Mouse (Mus musculus): ENCODE results near the gene Crybg1. TPM values are rescaled to one million over a fixed set of nuclear protein-coding genes. Genes with fewer than 3 reads are reported as not detected.
"Not testable (repeated sequence)": the region's sequence is repeated elsewhere in the genome, so short reads cannot be mapped to it uniquely, and the experiment has no call there.

Gene Crybg1
- polyA plus RNA-seq, 1 experiment: 32.2 TPM

DNA sequence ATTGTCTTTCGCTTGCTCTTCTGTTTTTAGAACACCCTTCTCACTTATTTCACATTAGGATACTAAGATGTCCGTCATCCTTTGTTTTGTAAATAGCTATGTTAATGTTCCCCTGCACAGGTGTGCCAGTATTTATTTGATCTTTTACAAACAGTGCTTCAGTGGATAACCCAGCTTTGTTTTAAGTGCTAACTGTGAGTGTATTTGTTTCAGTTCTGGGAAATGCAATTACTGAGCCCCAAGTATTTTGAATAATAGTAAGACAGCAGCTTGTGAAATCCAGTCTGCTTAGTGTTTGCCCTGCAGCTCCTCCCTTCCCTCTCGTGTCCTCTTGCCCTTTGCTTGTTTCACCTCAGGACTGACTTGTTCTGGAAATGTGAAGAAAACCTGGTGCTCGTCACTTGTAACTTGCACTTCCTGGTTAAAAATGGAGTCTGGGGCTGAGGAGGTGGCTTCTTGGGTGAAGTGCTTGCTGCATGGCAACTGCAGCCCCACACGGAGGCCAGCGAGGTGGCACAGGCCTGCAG lies 209.5 kb downstream of the Crybg1 start:
- H3K4me1 ChIP-seq (ENCODE audit: control insufficient read depth, insufficient read depth, low read length): peaks cover 15% of the 10 kb centered on the region
- H3K27ac ChIP-seq (ENCODE audit: insufficient read depth, low read depth, low read length): no peak overlapping the region
- TF ChIP-seq CTCF (IDR thresholded peaks at IDR 0.05; ENCODE audit: low read depth, low read length) (no peak), POLR2A (IDR thresholded peaks at IDR 0.05; ENCODE audit: borderline replicate concordance, low read depth, low read length) (no peak)
- H3K4me3 ChIP-seq (ENCODE audit: insufficient read depth, low read length): no peak overlapping the region

GRCm38 (mm10) chr10:43928596-43928995 lies 220.1 kb downstream of the Crybg1 start:
- no peak overlapping the region for H3K27ac ChIP-seq (ENCODE audit: insufficient read depth, low read depth, low read length)
- TF ChIP-seq CTCF (IDR thresholded peaks at IDR 0.05; ENCODE audit: low read depth, low read length) (no peak), POLR2A (IDR thresholded peaks at IDR 0.05; ENCODE audit: borderline replicate concordance, low read depth, low read length) (no peak)
- H3K4me3 ChIP-seq (ENCODE audit: insufficient read depth, low read length): no peak overlapping the region
- no peaks in the 10 kb centered on the region for H3K4me1 ChIP-seq (ENCODE audit: control insufficient read depth, insufficient read depth, low read length)

DNA sequence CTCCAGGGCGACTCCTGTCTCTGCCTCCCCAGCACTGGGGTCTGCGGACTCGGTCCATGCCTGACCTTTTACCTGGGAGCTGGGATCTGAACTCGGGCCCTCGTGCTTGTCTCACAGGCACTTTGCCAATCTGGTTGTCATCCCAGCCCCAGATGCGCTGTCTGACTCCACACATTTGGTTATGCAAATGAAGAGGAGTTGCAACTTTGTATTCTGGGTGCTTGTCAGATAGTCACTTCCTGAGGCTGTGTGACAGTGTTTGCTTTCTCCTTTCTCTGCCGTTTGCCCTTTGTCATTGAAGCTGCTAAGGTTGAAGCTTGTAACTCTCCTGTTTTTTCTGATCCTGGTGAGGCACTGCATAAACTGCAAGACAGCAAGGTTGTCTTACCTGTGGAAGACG lies 220.9 kb downstream of the Crybg1 start:
- Histone ChIP-seq H3K4me1 (ENCODE audit: control insufficient read depth, insufficient read depth, low read length) (no peaks in the 10 kb centered on the region), H3K27ac (ENCODE audit: insufficient read depth, low read depth, low read length) (no peak overlapping the region), H3K4me3 (ENCODE audit: insufficient read depth, low read length) (no peak overlapping the region)
- TF ChIP-seq POLR2A (IDR thresholded peaks at IDR 0.05; ENCODE audit: borderline replicate concordance, low read depth, low read length): no peak
- TF ChIP-seq CTCF (IDR thresholded peaks at IDR 0.05; ENCODE audit: low read depth, low read length): no peak

GRCm38 (mm10) chr10:43925776-43926175 lies 222.9 kb downstream of the Crybg1 start:
- H3K27ac ChIP-seq (ENCODE audit: insufficient read depth, low read depth, low read length); H3K4me3 ChIP-seq (ENCODE audit: insufficient read depth, low read length); H3K4me1 ChIP-seq (ENCODE audit: control insufficient read depth, insufficient read depth, low read length): not testable (repeated sequence)

DNA sequence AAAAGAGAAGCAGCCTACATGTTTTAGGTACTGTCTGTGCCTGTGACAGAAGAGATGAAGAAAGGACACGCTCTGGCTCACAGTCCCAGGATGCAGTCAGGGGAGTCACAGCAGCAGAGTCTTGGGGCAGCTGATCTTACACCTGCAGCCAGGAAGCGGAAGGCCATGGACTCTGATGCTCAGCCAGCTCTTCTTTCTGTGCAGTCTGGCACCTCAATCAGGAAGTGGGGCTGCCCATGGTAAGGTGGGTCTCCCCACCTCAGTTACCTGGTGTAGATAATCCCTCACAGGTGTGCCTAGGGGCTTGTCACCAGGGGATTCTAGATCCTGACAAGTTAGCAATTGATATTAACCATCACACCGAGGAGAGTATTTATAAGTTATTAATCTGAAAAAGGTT lies 225.6 kb downstream of the Crybg1 start:
- 0 out of 2 replicates have a peak, but pooled peaks cover 3% of the 10 kb centered on the region for H3K4me1 ChIP-seq (ENCODE audit: control insufficient read depth, insufficient read depth, low read length)
- H3K27ac ChIP-seq (ENCODE audit: insufficient read depth, low read depth, low read length): no peak overlapping the region
- H3K4me3 ChIP-seq (ENCODE audit: insufficient read depth, low read length): no peak overlapping the region
- TF ChIP-seq POLR2A (IDR thresholded peaks at IDR 0.05; ENCODE audit: borderline replicate concordance, low read depth, low read length) (no peak), CTCF (IDR thresholded peaks at IDR 0.05; ENCODE audit: low read depth, low read length) (no peak)

DNA sequence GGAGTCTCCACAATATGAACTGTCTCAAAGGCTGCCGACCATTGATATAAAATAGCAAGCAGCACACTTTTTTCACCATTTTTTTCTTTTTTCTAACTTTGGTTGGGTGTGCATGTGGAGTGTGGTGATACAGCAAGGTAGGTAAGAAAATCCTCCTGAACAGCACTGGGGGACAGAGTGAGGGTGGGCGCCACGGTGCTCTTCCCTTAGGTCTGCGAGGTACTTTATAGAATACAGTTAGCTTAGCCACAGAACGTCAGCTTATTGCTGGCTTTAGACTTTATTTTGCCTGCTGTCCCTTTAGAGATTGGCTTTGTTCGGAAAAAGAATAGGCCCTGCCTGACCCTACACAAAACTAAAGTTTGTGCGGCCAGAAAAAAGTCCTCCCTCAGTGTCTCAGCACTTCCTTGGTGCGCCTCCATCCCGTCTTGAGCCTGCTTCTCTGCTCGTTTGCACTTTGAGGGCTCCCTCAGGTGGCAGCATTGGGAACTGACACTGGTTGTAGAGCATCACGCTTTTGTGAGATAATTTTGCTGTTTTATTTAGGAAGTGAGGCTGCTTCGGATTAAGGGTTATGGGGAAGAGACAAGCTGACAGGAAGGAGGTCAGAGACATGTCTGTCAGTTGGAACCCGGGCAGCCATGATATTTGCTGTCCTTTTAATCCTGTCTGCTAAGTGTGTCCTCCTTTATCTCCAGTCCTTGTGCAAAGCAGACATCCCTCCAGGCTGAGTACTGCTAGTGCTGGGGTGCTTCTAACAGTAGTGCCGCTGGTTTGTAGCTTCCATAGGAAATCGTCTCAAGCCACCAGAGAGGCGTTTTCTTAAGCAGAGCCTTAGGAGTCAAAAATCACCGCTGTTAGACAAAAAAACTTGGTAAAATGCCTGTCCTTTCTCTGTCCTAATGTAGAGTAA lies 229.7 kb downstream of the Crybg1 start:
- TF ChIP-seq POLR2A (IDR thresholded peaks at IDR 0.05; ENCODE audit: borderline replicate concordance, low read depth, low read length) (no peak), CTCF (IDR thresholded peaks at IDR 0.05; ENCODE audit: low read depth, low read length) (peak; percentile 76)
- Histone ChIP-seq H3K4me1 (ENCODE audit: control insufficient read depth, insufficient read depth, low read length) (peaks cover 9% of the 10 kb centered on the region; the same call in 1 of the 2 replicates), H3K4me3 (ENCODE audit: insufficient read depth, low read length) (no peak overlapping the region)

DNA sequence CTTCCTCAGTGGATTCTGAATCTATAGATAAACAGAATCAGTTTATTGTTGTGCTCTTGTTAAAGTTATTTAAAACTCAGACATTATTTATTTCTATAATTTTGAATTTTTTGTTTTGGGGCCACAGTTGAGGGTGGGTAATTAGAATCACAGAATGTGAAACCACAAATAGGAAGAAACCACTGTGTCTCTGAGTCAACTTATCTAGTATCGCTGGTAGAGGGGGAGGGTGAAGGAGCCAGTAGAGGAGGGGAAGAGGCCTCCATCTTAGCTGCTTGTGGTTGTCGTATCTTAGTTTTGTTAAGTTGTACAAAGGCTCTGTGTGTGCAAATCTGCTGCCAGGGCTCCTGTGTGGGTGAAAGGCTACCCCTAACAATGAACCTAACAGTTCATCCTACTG lies 231.9 kb downstream of the Crybg1 start:
- no peak for TF ChIP-seq CTCF (IDR thresholded peaks at IDR 0.05; ENCODE audit: low read depth, low read length)
- Histone ChIP-seq H3K4me3 (ENCODE audit: insufficient read depth, low read length) (no peak overlapping the region), H3K4me1 (ENCODE audit: control insufficient read depth, insufficient read depth, low read length) (peaks cover 9% of the 10 kb centered on the region; the same call in 1 of the 2 replicates), H3K27ac (ENCODE audit: insufficient read depth, low read depth, low read length) (no peak overlapping the region)

More for the DNA sequence above, 229.7 kb downstream of the Crybg1 start:
- no peak overlapping the region for H3K27ac ChIP-seq (ENCODE audit: insufficient read depth, low read depth, low read length)

- peaks cover 11% of the 10 kb centered on the region for H3K4me1 ChIP-seq (ENCODE audit: control insufficient read depth, insufficient read depth, low read length)
These were observed 232.5 kb downstream of the Crybg1 start for GRCm38 (mm10) chr10:43916181-43916580.

DNA sequence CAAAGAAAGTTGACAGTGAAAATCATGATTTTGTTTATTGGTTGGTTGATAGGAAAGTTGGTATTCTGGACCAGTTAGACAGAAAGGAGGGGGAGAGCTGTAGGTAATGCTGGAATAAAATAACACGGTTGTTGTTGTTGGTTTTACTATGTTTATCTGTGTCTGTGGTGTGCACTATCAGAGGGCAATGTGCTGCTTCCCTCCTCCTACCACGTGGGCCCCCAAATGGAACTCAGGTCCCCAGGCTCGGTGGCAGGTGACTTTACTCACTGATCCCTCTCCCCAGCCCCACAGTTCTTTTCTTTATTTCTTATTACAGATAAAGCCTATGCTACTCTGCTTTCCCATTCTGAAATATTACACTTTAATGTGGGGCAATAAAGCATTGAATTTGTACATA lies 236.4 kb downstream of the Crybg1 start:
- H3K4me3 ChIP-seq (ENCODE audit: insufficient read depth, low read length): no peak overlapping the region
- H3K4me1 ChIP-seq (ENCODE audit: control insufficient read depth, insufficient read depth, low read length): peaks cover 30% of the 10 kb centered on the region
- TF ChIP-seq POLR2A (IDR thresholded peaks at IDR 0.05; ENCODE audit: borderline replicate concordance, low read depth, low read length) (no peak), CTCF (IDR thresholded peaks at IDR 0.05; ENCODE audit: low read depth, low read length) (no peak)
- H3K27ac ChIP-seq (ENCODE audit: insufficient read depth, low read depth, low read length): no peak overlapping the region

More at GRCm38 (mm10) chr10:43916181-43916580, 232.5 kb downstream of the Crybg1 start:
- Histone ChIP-seq H3K27ac (ENCODE audit: insufficient read depth, low read depth, low read length) (no peak overlapping the region), H3K4me3 (ENCODE audit: insufficient read depth, low read length) (no peak overlapping the region)
- no peak for TF ChIP-seq POLR2A (IDR thresholded peaks at IDR 0.05; ENCODE audit: borderline replicate concordance, low read depth, low read length)
- TF ChIP-seq CTCF (IDR thresholded peaks at IDR 0.05; ENCODE audit: low read depth, low read length): no peak

GRCm38 (mm10) chr10:43910873-43911142 lies 237.8 kb downstream of the Crybg1 start:
- TF ChIP-seq CTCF (IDR thresholded peaks at IDR 0.05; ENCODE audit: low read depth, low read length) (no peak), POLR2A (IDR thresholded peaks at IDR 0.05; ENCODE audit: borderline replicate concordance, low read depth, low read length) (no peak)
- peaks cover 23% of the 10 kb centered on the region for H3K4me1 ChIP-seq (ENCODE audit: control insufficient read depth, insufficient read depth, low read length)
- H3K4me3 ChIP-seq (ENCODE audit: insufficient read depth, low read length): no peak overlapping the region
- peak overlapping the region; percentile 54 for H3K27ac ChIP-seq (ENCODE audit: insufficient read depth, low read depth, low read length)
